In genomic region chr10:127596321-127596941, GRCm38 (mm10) we compare ENCODE assay signal across 8 mouse cellular contexts. TPM values are rescaled to one million over a fixed set of nuclear protein-coding genes. Genes with fewer than 3 reads are reported as not detected.
DNase-seq lines count a peak whose midpoint lies in the region; ATAC-seq lines count a peak whose summit lies in the region.

No protein-coding gene starts in this region.

- peak overlapping the region; percentile 16; the same call in 1 of the 2 replicates for H3K4me2 ChIP-seq in embryonic facial prominence, embryonic 13.5 days
- H3K4me2 ChIP-seq in intestine, embryonic 16.5 days (ENCODE audit: low read depth, low read length): no peak overlapping the region

- no peak overlapping the region for H3K4me3 ChIP-seq in embryonic facial prominence, embryonic 13.5 days
- no peak overlapping the region for H3K4me3 ChIP-seq in intestine, embryonic 16.5 days (ENCODE audit: low read length)

- H3K27ac ChIP-seq in embryonic facial prominence, embryonic 13.5 days: peak overlapping the region; percentile 80
- H3K27ac ChIP-seq in intestine, embryonic 16.5 days (ENCODE audit: low read length): peak overlapping the region; percentile 85

- H3K4me1 ChIP-seq in embryonic facial prominence, embryonic 13.5 days: peaks cover 62% of the 10 kb centered on the region
- peaks cover 90% of the 10 kb centered on the region for H3K4me1 ChIP-seq in intestine, embryonic 16.5 days (ENCODE audit: control insufficient read depth, insufficient read depth, low read length)

- 0 out of 2 replicates have a peak overlapping the region, but pooled peaks have one; percentile 16 for H3K9ac ChIP-seq in embryonic facial prominence, embryonic 13.5 days
- H3K9ac ChIP-seq in intestine, embryonic 16.5 days (ENCODE audit: low read depth, low read length): peak overlapping the region; percentile 34; the same call in 1 of the 2 replicates

- ATAC-seq in embryonic facial prominence, embryonic 13.5 days (ENCODE audit: insufficient number of reproducible peaks, insufficient read depth, low FRiP score, low TSS enrichment, low read depth): no peak
- ATAC-seq in intestine, embryonic 16.5 days: peak; percentile 57

- no peaks in the 10 kb centered on the region for H3K9me3 ChIP-seq in embryonic facial prominence, embryonic 13.5 days
- H3K9me3 ChIP-seq in intestine, embryonic 16.5 days (ENCODE audit: control insufficient read depth, low read length): no peaks in the 10 kb centered on the region

- WGBS in embryonic facial prominence, embryonic 13.5 days: 56% methylated on average over 7 of the region's 7 CpGs
- WGBS in intestine, embryonic 16.5 days: 33% methylated on average over 7 of the region's 7 CpGs

- DNase-seq in layer of hippocampus, adult 11-12 months (ENCODE audit: low spot score): peak; percentile 51
- no peak for DNase-seq in layer of hippocampus, adult 9-10 months (ENCODE audit: low spot score)
- DNase-seq in adrenal gland, postnatal 36 days: peak; percentile 58 to 64
- DNase-seq in monocyte, adult 2 months (ENCODE audit: low read depth in 1 of 2, low spot score in 2 of 2): peak; percentile 74 to 78
- no peak for DNase-seq in natural killer cell, adult 2 months (ENCODE audit: low spot score in 2 of 2)
- no peak for DNase-seq in embryo, embryonic 9.5 days (ENCODE audit: extremely low spot score)

- H3K27me3 ChIP-seq in embryonic facial prominence, embryonic 13.5 days: no peaks in the 10 kb centered on the region
- H3K27me3 ChIP-seq in intestine, embryonic 16.5 days (replicated peaks; ENCODE audit: control insufficient read depth, insufficient read depth, low read length): no peaks in the 10 kb centered on the region

- peaks cover 78% of the 10 kb centered on the region for H3K36me3 ChIP-seq in embryonic facial prominence, embryonic 13.5 days
- H3K36me3 ChIP-seq in intestine, embryonic 16.5 days (ENCODE audit: control insufficient read depth, insufficient read depth, low read length): peaks cover 7% of the 10 kb centered on the region; the same call in 1 of the 2 replicates

RNA-seq across cellular contexts. Expression of gene Lrp1, which starts 24.5 kb away (rescaled TPM):
- total RNA-seq in adrenal gland, postnatal 36 days (2021): 100 to 1,000 TPM; 192 to 251 TPM
- 139 and 159 TPM in 2 replicates for polyA plus RNA-seq in embryonic facial prominence, embryonic 13.5 days (2015; fragmentation: Nextera tagmentation; extraction: Ambion mirVana)
- 64.6 and 67.0 TPM in 2 replicates for polyA plus RNA-seq in intestine, embryonic 16.5 days (2015; fragmentation: Nextera tagmentation; extraction: Ambion mirVana)

RNA-seq across cellular contexts. Expression of gene Stat6, which starts 46.4 kb away (rescaled TPM):
- total RNA-seq in adrenal gland, postnatal 36 days (2021): 10 to 100 TPM; 93.2 to 99.8 TPM
- polyA plus RNA-seq in embryonic facial prominence, embryonic 13.5 days (2015; fragmentation: Nextera tagmentation; extraction: Ambion mirVana): 21.1 and 22.0 TPM in 2 replicates
- 46.8 and 49.3 TPM in 2 replicates for polyA plus RNA-seq in intestine, embryonic 16.5 days (2015; fragmentation: Nextera tagmentation; extraction: Ambion mirVana)

Comparison
In these comparisons a context has a peak if more than half of its experiments do, and no peak if none do; other contexts are left out.
1. DNase-seq: peak in layer of hippocampus, adult 11-12 months (single experiment), adrenal gland, postnatal 36 days (2 of 2) and monocyte, adult 2 months (2 of 2); none in layer of hippocampus, adult 9-10 months (single experiment), natural killer cell, adult 2 months (0 of 2) and embryo, embryonic 9.5 days (single experiment).